Mouse (Mus musculus): ENCODE measurements around the gene Opn1mw. TPM values are rescaled to one million over a fixed set of nuclear protein-coding genes. Genes with fewer than 3 reads are reported as not detected.
A peak's percentile ranks its signal among the peaks of the same experiment; 100 is the strongest.

The Opn1mw gene
- polyA plus RNA-seq (2014; fragmentation: Nextera tagmentation; extraction: Ambion mirVana): not detected in 2 replicates

DNA sequence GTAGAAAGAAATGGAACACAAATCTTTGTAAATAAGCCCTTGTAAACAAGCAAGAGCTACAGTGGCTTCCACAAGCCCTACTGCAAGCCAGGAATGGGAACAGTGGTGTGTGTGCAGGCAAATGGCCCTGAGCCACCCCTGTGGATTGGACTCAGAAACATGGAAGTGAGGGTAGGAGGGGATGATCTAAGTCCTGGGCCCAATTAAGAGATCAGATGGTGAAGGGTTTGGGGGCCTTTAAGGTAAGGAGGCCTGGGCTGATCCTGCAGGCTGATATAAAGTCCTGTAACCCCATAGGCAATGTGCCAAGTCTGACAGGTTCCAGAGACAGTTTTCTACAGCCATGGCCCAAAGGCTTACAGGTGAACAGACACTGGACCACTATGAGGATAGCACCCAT lies at the start of gene Opn1mw:
Gene Opn1mw (plus strand): TSS at position 301 of the 400 bp plus-strand sequence.
- Histone ChIP-seq H3K9me3 (ENCODE audit: control insufficient read depth, low read length) (no peaks in the 10 kb centered on the region), H3K9ac (ENCODE audit: low read length) (no peak within 1 kb of the TSS), H3K27me3 (replicated peaks; ENCODE audit: control insufficient read depth, insufficient read depth, low read length) (0 out of 2 replicates have a peak, but pooled peaks cover 9% of the 10 kb centered on the region), H3K4me2 (ENCODE audit: low read length) (no peak within 1 kb of the TSS), H3K4me3 (ENCODE audit: low read depth, low read length) (no peak within 1 kb of the TSS), H3K27ac (ENCODE audit: low read depth) (no peak within 1 kb of the TSS), H3K36me3 (ENCODE audit: control insufficient read depth, insufficient read depth, low read length) (no peaks in the 10 kb centered on the region), H3K4me1 (replicated peaks; ENCODE audit: control insufficient read depth, insufficient read depth, low read length) (no peaks in the 10 kb centered on the region)
- DNase-seq (ENCODE audit: low spot score) (no peak), ATAC-seq (replicated peaks; ENCODE audit: low FRiP score, low TSS enrichment, low read depth) (no peak)

DNA sequence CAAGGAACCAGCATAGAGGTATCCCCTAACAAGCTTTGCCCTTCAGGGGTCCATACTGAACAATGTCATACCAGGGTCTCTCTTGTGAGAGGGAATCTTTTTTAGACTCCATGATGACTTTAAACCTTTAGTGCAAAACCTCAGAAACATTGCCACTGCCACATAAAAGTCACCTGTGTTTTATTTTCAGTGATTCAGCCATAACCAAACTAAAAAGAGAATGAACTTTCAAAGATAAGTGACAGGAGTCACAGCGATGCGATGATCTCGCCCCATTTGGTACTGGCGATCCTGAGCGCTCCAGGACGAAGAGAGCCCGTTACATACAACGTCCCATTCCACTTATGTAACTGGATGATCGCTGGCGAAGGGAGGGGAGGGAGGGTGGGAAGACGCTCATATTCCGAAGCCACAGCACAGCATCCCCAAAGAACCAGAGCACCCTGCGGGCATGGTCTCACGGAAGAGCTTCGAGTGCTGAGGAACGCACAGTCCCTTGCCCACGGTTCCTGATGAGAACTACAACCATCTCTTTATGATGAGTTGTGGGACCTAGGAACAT lies 42.9 kb upstream of the Opn1mw start:
- WGBS: 11% methylated on average over 17 of the region's 17 CpGs
- Histone ChIP-seq H3K27ac (ENCODE audit: low read depth) (no peak overlapping the region), H3K36me3 (ENCODE audit: control insufficient read depth, insufficient read depth, low read length) (no peaks in the 10 kb centered on the region), H3K4me2 (ENCODE audit: low read length) (peak overlapping the region; percentile 54), H3K9ac (ENCODE audit: low read length) (peak overlapping the region; percentile 73), H3K4me3 (ENCODE audit: low read depth, low read length) (peak overlapping the region; percentile 53), H3K27me3 (replicated peaks; ENCODE audit: control insufficient read depth, insufficient read depth, low read length) (no peaks in the 10 kb centered on the region), H3K9me3 (ENCODE audit: control insufficient read depth, low read length) (no peaks in the 10 kb centered on the region), H3K4me1 (replicated peaks; ENCODE audit: control insufficient read depth, insufficient read depth, low read length) (peaks cover 4% of the 10 kb centered on the region; the same call in 1 of the 2 replicates)
- DNase-seq (ENCODE audit: low spot score) (no peak), ATAC-seq (replicated peaks; ENCODE audit: low FRiP score, low TSS enrichment, low read depth) (no peak)

DNA sequence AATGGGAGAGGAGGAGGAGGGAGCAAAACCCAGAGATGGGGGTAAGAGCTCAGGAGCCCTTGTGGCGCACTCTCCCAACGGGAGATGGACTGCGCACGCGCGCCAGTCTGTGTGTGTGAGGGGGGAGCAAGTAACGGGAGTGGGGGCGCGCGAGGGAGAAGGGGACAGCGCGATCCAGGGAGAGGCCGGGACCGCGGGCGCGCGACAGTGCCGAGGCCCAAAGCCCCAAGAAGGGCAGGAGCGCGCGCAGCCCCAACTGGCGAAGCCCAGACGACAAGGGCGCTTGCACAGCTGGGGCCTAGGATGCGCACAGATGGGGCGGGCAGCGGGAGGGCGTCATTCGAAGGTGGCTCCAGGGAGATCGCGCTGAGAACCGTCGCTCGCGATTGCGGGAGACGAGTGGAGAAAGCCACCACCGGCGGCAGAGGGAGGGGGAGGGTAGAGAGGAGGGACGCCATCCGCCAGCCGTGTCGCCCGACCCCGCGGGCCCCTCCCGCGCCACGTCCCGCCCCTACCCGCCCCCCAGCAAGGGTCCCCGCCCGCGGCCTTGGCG lies 42.2 kb upstream of the Opn1mw start:
- H3K4me2 ChIP-seq (ENCODE audit: low read length): peak overlapping the region; percentile 54
- H3K4me3 ChIP-seq (ENCODE audit: low read depth, low read length): peak overlapping the region; percentile 53
- no peaks in the 10 kb centered on the region for H3K9me3 ChIP-seq (ENCODE audit: control insufficient read depth, low read length)
- peaks cover 4% of the 10 kb centered on the region; the same call in 1 of the 2 replicates for H3K4me1 ChIP-seq (replicated peaks; ENCODE audit: control insufficient read depth, insufficient read depth, low read length)
- ATAC-seq (replicated peaks; ENCODE audit: low FRiP score, low TSS enrichment, low read depth): peak; percentile 76
- peak overlapping the region; percentile 73 for H3K9ac ChIP-seq (ENCODE audit: low read length)
- peak overlapping the region; percentile 91 for H3K27ac ChIP-seq (ENCODE audit: low read depth)
- no peaks in the 10 kb centered on the region for H3K27me3 ChIP-seq (replicated peaks; ENCODE audit: control insufficient read depth, insufficient read depth, low read length)
- peak; percentile 79 for DNase-seq (ENCODE audit: low spot score)
- H3K36me3 ChIP-seq (ENCODE audit: control insufficient read depth, insufficient read depth, low read length): no peaks in the 10 kb centered on the region
- 13% methylated on average over 26 of the region's 56 CpGs for WGBS

DNA sequence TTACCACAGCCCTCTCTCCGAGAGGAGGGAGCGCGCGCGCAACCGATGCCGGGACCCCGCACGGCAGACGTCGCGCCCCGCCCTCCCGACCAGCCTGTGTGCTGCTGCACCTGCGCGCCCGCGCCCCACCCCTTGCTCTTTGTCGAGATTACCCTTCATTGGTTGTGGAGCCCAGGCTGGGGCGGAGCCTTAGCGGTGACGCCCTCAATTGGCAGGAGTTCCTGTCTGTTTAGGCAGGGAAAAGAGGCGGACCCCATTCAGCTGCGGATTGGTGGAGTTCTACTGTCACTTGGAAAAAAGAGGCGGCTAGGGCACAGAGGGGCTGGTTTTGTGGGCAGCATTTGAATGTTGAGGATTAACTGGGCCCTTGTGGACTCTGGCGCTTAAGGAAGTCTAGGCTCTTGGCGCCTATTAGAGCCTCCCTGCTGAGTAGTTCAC lies 41.6 kb upstream of the Opn1mw start:
- Histone ChIP-seq H3K4me1 (replicated peaks; ENCODE audit: control insufficient read depth, insufficient read depth, low read length) (peaks cover 4% of the 10 kb centered on the region; the same call in 1 of the 2 replicates), H3K4me3 (ENCODE audit: low read depth, low read length) (peak overlapping the region; percentile 53), H3K27me3 (replicated peaks; ENCODE audit: control insufficient read depth, insufficient read depth, low read length) (no peaks in the 10 kb centered on the region), H3K4me2 (ENCODE audit: low read length) (peak overlapping the region; percentile 46), H3K9me3 (ENCODE audit: control insufficient read depth, low read length) (no peaks in the 10 kb centered on the region), H3K9ac (ENCODE audit: low read length) (peak overlapping the region; percentile 73), H3K27ac (ENCODE audit: low read depth) (peak overlapping the region; percentile 91), H3K36me3 (ENCODE audit: control insufficient read depth, insufficient read depth, low read length) (no peaks in the 10 kb centered on the region)
- ATAC-seq (replicated peaks; ENCODE audit: low FRiP score, low TSS enrichment, low read depth) (peak; percentile 97), DNase-seq (ENCODE audit: low spot score) (peak; percentile 92)
- WGBS: 12% methylated on average over 15 of the region's 27 CpGs

DNA sequence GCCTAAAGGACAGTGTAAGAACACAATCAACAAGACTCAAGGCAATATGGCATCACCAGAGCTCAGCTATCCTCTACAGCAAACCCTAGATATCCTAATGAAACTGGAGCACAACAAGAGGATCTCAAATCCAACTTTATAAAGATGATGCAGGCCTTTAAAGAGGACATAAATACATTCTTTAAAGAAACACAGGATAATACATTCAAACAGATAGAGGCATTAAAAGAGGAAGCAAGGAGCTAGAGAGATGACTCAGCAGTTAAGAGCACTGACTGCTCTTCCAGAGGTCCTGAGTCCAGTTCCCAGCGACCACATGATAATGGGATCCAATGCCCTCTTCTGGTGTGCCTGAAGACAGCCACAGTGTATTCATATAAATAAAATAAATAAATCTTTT lies 32.1 kb upstream of the Opn1mw start:
- no peak for DNase-seq (ENCODE audit: low spot score)
- Histone ChIP-seq H3K4me2 (ENCODE audit: low read length) (no peak overlapping the region), H3K36me3 (ENCODE audit: control insufficient read depth, insufficient read depth, low read length) (no peaks in the 10 kb centered on the region), H3K4me3 (ENCODE audit: low read depth, low read length) (no peak overlapping the region), H3K9me3 (ENCODE audit: control insufficient read depth, low read length) (no peaks in the 10 kb centered on the region), H3K27ac (ENCODE audit: low read depth) (no peak overlapping the region), H3K4me1 (replicated peaks; ENCODE audit: control insufficient read depth, insufficient read depth, low read length) (no peaks in the 10 kb centered on the region), H3K9ac (ENCODE audit: low read length) (no peak overlapping the region), H3K27me3 (replicated peaks; ENCODE audit: control insufficient read depth, insufficient read depth, low read length) (no peaks in the 10 kb centered on the region)
- ATAC-seq (replicated peaks; ENCODE audit: low FRiP score, low TSS enrichment, low read depth): no peak
- 77% methylated on average over 1 of the region's 1 CpGs for WGBS

DNA sequence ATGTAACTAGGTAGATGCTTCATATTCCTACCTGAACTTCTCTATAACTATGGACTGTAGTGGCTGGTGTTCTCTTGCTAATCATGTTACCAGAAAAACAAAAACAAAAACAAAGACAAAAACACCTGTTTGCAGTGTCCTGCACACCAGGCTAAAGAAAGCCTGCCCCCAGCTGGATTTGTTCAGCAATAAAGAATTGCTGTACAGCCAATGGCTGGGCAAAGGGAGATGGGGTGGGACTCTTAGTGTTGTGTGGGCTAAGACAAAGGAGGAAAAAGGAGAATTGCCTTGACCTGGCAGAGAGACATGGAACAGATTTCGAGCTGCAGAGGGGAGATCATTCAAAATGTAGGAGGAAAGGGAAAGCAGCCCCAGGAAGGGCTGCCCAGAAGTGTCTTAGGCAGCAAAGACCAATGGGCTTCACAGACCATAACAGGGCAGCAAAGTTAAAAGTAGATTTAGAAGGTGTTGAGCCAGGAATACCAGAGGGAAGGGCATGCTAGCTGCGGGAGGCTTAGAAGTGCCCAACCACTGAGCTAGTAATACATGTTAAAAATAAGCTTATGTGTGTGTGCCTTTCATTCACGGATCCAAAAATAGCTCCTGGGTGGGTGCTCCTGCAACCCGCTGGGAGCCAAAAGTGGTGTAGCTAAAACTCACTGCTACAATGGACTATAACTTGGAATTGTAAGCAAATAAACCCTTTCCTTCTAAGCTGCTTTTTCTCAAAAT lies 23.6 kb upstream of the Opn1mw start:
- no peak overlapping the region for H3K9ac ChIP-seq (ENCODE audit: low read length)
- no peaks in the 10 kb centered on the region for H3K36me3 ChIP-seq (ENCODE audit: control insufficient read depth, insufficient read depth, low read length)
- H3K4me2 ChIP-seq (ENCODE audit: low read length): no peak overlapping the region
- no peak for DNase-seq (ENCODE audit: low spot score)
- H3K27ac ChIP-seq (ENCODE audit: low read depth): no peak overlapping the region
- no peaks in the 10 kb centered on the region for H3K9me3 ChIP-seq (ENCODE audit: control insufficient read depth, low read length)
- H3K4me1 ChIP-seq (replicated peaks; ENCODE audit: control insufficient read depth, insufficient read depth, low read length): no peaks in the 10 kb centered on the region
- no peak overlapping the region for H3K4me3 ChIP-seq (ENCODE audit: low read depth, low read length)
- no peaks in the 10 kb centered on the region for H3K27me3 ChIP-seq (replicated peaks; ENCODE audit: control insufficient read depth, insufficient read depth, low read length)
- no peak for ATAC-seq (replicated peaks; ENCODE audit: low FRiP score, low TSS enrichment, low read depth)
- WGBS: 77% methylated on average over 4 of the region's 4 CpGs

DNA sequence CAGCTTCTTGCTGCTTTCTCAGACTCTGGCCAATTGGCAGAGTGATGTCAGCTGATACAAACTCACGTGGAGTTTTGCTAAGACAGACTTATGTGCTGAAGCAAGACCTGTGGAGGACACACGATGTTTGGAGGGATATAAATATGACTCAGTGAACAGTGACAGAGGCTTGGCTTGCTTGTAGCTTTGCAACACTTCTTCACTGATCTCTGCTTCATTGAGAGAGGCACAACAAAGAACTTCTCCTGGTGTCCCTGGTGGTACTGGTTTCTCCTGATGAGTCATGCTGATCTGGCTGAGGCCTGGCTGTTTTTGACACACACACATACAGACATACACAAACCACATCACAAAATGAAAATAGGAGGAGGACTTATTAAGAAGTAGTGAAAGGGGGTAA lies 21.3 kb upstream of the Opn1mw start:
- ATAC-seq (replicated peaks; ENCODE audit: low FRiP score, low TSS enrichment, low read depth) (no peak), DNase-seq (ENCODE audit: low spot score) (no peak)
- H3K4me3 ChIP-seq (ENCODE audit: low read depth, low read length): no peak overlapping the region
- H3K9ac ChIP-seq (ENCODE audit: low read length): no peak overlapping the region
- H3K36me3 ChIP-seq (ENCODE audit: control insufficient read depth, insufficient read depth, low read length): no peaks in the 10 kb centered on the region
- WGBS: 60% methylated on average over 2 of the region's 2 CpGs
- no peaks in the 10 kb centered on the region for H3K27me3 ChIP-seq (replicated peaks; ENCODE audit: control insufficient read depth, insufficient read depth, low read length)
- H3K4me2 ChIP-seq (ENCODE audit: low read length): no peak overlapping the region
- no peak overlapping the region for H3K27ac ChIP-seq (ENCODE audit: low read depth)
- no peaks in the 10 kb centered on the region for H3K4me1 ChIP-seq (replicated peaks; ENCODE audit: control insufficient read depth, insufficient read depth, low read length)
- no peaks in the 10 kb centered on the region for H3K9me3 ChIP-seq (ENCODE audit: control insufficient read depth, low read length)

DNA sequence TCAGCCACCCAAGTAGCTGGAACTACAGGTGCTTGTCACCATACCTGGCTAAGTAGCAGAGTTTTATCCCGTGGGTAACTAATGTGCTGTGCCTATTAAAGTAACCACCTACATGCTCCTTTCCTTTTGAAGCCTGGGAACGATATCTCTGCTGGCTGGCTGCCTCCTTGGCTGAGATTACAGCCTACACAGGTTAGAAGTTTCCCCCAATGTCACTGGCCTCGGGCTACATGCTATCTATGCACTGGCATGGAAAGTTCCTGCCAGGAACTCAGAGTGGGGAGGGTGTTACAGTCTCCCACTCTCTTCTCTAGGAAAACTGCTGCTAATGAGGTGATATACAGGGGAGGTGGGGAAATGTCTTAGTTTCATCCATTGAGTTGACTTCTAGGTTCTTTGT lies 18.5 kb upstream of the Opn1mw start:
- no peak overlapping the region for H3K27ac ChIP-seq (ENCODE audit: low read depth)
- no peak overlapping the region for H3K9ac ChIP-seq (ENCODE audit: low read length)
- no peaks in the 10 kb centered on the region for H3K9me3 ChIP-seq (ENCODE audit: control insufficient read depth, low read length)
- ATAC-seq (replicated peaks; ENCODE audit: low FRiP score, low TSS enrichment, low read depth) (no peak), DNase-seq (ENCODE audit: low spot score) (no peak)
- H3K4me2 ChIP-seq (ENCODE audit: low read length): no peak overlapping the region
- no peak overlapping the region for H3K4me3 ChIP-seq (ENCODE audit: low read depth, low read length)
- H3K4me1 ChIP-seq (replicated peaks; ENCODE audit: control insufficient read depth, insufficient read depth, low read length): no peaks in the 10 kb centered on the region
- H3K27me3 ChIP-seq (replicated peaks; ENCODE audit: control insufficient read depth, insufficient read depth, low read length): no peaks in the 10 kb centered on the region
- 63% methylated on average over 3 of the region's 3 CpGs for WGBS
- H3K36me3 ChIP-seq (ENCODE audit: control insufficient read depth, insufficient read depth, low read length): no peaks in the 10 kb centered on the region

All from intestine, embryonic 14.5 days (tissue).